Mouse (Mus musculus): Measurements from ENCODE around the gene Ercc4. TPM values are rescaled to one million over a fixed set of nuclear protein-coding genes. Genes with fewer than 3 reads are reported as not detected.

The Ercc4 gene
- polyA plus RNA-seq, 1 experiment from 2014 or later: 17.6 TPM

DNA sequence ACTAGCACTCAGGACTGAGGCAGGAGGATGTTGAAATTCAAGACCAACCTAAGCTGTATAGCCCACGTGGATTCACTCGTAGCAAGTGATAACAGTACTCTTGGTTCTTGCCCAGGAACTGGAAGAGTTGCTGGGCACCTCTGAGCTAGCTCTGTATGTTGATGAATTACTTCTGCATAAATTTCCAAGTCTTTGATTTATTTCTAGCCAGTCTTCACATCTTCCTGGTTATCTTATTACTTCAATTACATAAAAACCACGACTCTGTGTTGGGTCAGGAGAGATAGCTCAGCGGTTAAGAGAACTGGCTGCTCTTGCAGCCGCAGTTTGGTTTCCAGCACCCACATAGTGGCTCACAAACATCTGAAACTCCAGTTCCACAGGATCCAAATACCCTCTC is 43.0 kb downstream of the Ercc4 start:
- Histone ChIP-seq H3K4me3 (no peak overlapping the region), H3K9me3 (no peaks in the 10 kb centered on the region), H3K36me3 (peaks cover 18% of the 10 kb centered on the region), H3K4me1 (no peaks in the 10 kb centered on the region), H3K4me2 (replicated peaks) (no peak overlapping the region), H3K9ac (replicated peaks) (no peak overlapping the region), H3K27ac (replicated peaks) (no peak overlapping the region), H3K27me3 (no peaks in the 10 kb centered on the region)
- WGBS: 94% methylated on average over 5 of the region's 5 CpGs
- ATAC-seq (ENCODE audit: low FRiP score, low read depth): no peak

GRCm38 (mm10) chr16:13153215-13153614 is 43.7 kb downstream of the Ercc4 start:
- Histone ChIP-seq H3K9ac (replicated peaks) (no peak overlapping the region), H3K4me3 (no peak overlapping the region), H3K27me3 (no peaks in the 10 kb centered on the region), H3K27ac (replicated peaks) (no peak overlapping the region), H3K36me3 (peaks cover 11% of the 10 kb centered on the region), H3K4me1 (no peaks in the 10 kb centered on the region), H3K9me3 (no peaks in the 10 kb centered on the region), H3K4me2 (replicated peaks) (no peak overlapping the region)
- WGBS: over 99% methylated on average over 4 of the region's 4 CpGs
- ATAC-seq (ENCODE audit: low FRiP score, low read depth): no peak

GRCm38 (mm10) chr16:13154352-13154751 is 44.9 kb downstream of the Ercc4 start:
- no peak overlapping the region for H3K9ac ChIP-seq (replicated peaks)
- H3K27me3 ChIP-seq: no peaks in the 10 kb centered on the region
- no peaks in the 10 kb centered on the region for H3K9me3 ChIP-seq
- H3K4me3 ChIP-seq: no peak overlapping the region
- no peak overlapping the region for H3K4me2 ChIP-seq (replicated peaks)
- no peak overlapping the region for H3K27ac ChIP-seq (replicated peaks)
- H3K4me1 ChIP-seq: 0 out of 2 replicates have a peak, but pooled peaks cover 4% of the 10 kb centered on the region
- no peak for ATAC-seq (ENCODE audit: low FRiP score, low read depth)
- H3K36me3 ChIP-seq: peaks cover 7% of the 10 kb centered on the region; the same call in 1 of the 2 replicates

DNA sequence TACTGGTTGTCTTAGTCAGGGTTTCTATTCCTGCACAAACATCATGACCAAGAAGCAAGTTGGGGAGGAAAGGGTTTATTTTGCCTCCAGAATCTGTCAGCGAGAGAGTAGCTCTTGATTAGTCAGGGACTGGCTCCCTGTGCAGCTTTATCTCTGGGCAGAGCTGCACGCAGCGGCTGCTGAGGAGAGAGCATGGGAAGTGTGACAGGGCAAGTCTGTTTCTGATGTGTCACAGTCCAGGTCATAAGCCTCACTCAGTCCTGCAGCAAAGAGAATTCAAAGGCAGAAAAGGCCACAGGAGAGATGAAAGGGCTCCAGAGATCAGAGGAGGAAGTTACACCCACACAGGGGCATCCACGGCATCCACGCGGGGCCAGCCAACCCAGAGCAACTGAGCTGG is 47.8 kb downstream of the Ercc4 start:
- 54% methylated on average over 6 of the region's 6 CpGs for WGBS
- H3K27ac ChIP-seq (replicated peaks): no peak overlapping the region

GRCm38 (mm10) chr16:13158153-13158670 is 48.7 kb downstream of the Ercc4 start:
- H3K9ac ChIP-seq (replicated peaks): no peak overlapping the region
- no peak overlapping the region for H3K4me2 ChIP-seq (replicated peaks)
- no peaks in the 10 kb centered on the region for H3K36me3 ChIP-seq
- no peaks in the 10 kb centered on the region for H3K27me3 ChIP-seq
- H3K9me3 ChIP-seq: no peaks in the 10 kb centered on the region
- no peak overlapping the region for H3K27ac ChIP-seq (replicated peaks)
- WGBS: 65% methylated on average over 3 of the region's 3 CpGs
- 0 out of 2 replicates have a peak, but pooled peaks cover 4% of the 10 kb centered on the region for H3K4me1 ChIP-seq
- H3K4me3 ChIP-seq: no peak overlapping the region
- no peak for ATAC-seq (ENCODE audit: low FRiP score, low read depth)

More for the DNA sequence above, 47.8 kb downstream of the Ercc4 start:
- Histone ChIP-seq H3K36me3 (no peaks in the 10 kb centered on the region), H3K9me3 (no peaks in the 10 kb centered on the region), H3K9ac (replicated peaks) (no peak overlapping the region), H3K4me2 (replicated peaks) (no peak overlapping the region), H3K4me3 (no peak overlapping the region), H3K4me1 (0 out of 2 replicates have a peak, but pooled peaks cover 4% of the 10 kb centered on the region), H3K27me3 (no peaks in the 10 kb centered on the region)
- no peak for ATAC-seq (ENCODE audit: low FRiP score, low read depth)

GRCm38 (mm10) chr16:13158906-13159889 is 49.7 kb downstream of the Ercc4 start:
- no peak overlapping the region for H3K4me3 ChIP-seq

GRCm38 (mm10) chr16:13159927-13160644 is 50.6 kb downstream of the Ercc4 start:
- no peaks in the 10 kb centered on the region for H3K36me3 ChIP-seq
- H3K27ac ChIP-seq (replicated peaks): no peak overlapping the region
- peak overlapping the region; percentile 55 for H3K4me2 ChIP-seq (replicated peaks)
- H3K9ac ChIP-seq (replicated peaks): no peak overlapping the region; the same call in 1 of the 2 replicates
- no peaks in the 10 kb centered on the region for H3K27me3 ChIP-seq
- 0 out of 2 replicates have a peak, but pooled peaks cover 4% of the 10 kb centered on the region for H3K4me1 ChIP-seq
- H3K4me3 ChIP-seq: peak overlapping the region; percentile 33
- ATAC-seq (ENCODE audit: low FRiP score, low read depth): peak; percentile 97
- 7% methylated on average over 29 of the region's 29 CpGs for WGBS
- H3K9me3 ChIP-seq: no peaks in the 10 kb centered on the region

More at GRCm38 (mm10) chr16:13158906-13159889, 49.7 kb downstream of the Ercc4 start:
- Histone ChIP-seq H3K9me3 (no peaks in the 10 kb centered on the region), H3K4me1 (0 out of 2 replicates have a peak, but pooled peaks cover 4% of the 10 kb centered on the region), H3K36me3 (no peaks in the 10 kb centered on the region), H3K4me2 (replicated peaks) (no peak overlapping the region), H3K27ac (replicated peaks) (no peak overlapping the region), H3K9ac (replicated peaks) (no peak overlapping the region), H3K27me3 (no peaks in the 10 kb centered on the region)
- peak; percentile 17; the same call in 1 of the 2 replicates for ATAC-seq (ENCODE audit: low FRiP score, low read depth)
- WGBS: 54% methylated on average over 13 of the region's 13 CpGs

DNA sequence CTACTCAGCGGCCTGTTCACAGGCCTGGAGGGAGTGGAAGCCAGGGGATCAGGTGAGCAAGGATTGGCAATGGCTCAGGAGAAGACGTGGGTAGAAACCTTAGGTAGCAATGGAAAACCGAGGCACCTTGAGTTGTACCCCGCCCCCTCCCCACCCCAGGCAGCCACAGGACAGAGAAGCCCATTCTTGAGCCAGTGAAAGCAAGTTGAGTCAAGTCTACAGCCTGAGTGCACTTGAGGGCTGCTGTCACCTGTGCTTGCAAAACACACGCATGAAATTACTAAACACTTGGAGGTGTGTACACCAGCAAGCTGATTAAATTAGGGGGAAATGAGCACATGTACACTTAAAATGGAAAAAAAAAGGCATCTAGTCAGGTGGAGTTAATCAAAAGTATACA is 52.0 kb downstream of the Ercc4 start:
- Histone ChIP-seq H3K4me2 (replicated peaks) (no peak overlapping the region), H3K36me3 (no peaks in the 10 kb centered on the region)
- WGBS: 79% methylated on average over 5 of the region's 5 CpGs

GRCm38 (mm10) chr16:13167731-13168130 is 58.2 kb downstream of the Ercc4 start:
- ATAC-seq (ENCODE audit: low FRiP score, low read depth): no peak
- WGBS: 76% methylated on average over 3 of the region's 3 CpGs
- Histone ChIP-seq H3K9me3 (peaks cover 11% of the 10 kb centered on the region; the same call in 1 of the 2 replicates), H3K36me3 (no peaks in the 10 kb centered on the region), H3K27ac (replicated peaks) (no peak overlapping the region), H3K4me2 (replicated peaks) (no peak overlapping the region), H3K9ac (replicated peaks) (no peak overlapping the region), H3K27me3 (no peaks in the 10 kb centered on the region), H3K4me1 (no peaks in the 10 kb centered on the region), H3K4me3 (no peak overlapping the region)

More for the DNA sequence above, 52.0 kb downstream of the Ercc4 start:
- H3K9ac ChIP-seq (replicated peaks): no peak overlapping the region
- no peaks in the 10 kb centered on the region for H3K27me3 ChIP-seq
- 0 out of 2 replicates have a peak, but pooled peaks cover 4% of the 10 kb centered on the region for H3K4me1 ChIP-seq
- no peak overlapping the region for H3K27ac ChIP-seq (replicated peaks)
- ATAC-seq (ENCODE audit: low FRiP score, low read depth): no peak
- 0 out of 2 replicates have a peak, but pooled peaks cover 2% of the 10 kb centered on the region for H3K9me3 ChIP-seq
- H3K4me3 ChIP-seq: no peak overlapping the region

GRCm38 (mm10) chr16:13173055-13173742 is 63.7 kb downstream of the Ercc4 start:
- WGBS: 88% methylated on average over 5 of the region's 5 CpGs
- H3K27ac ChIP-seq (replicated peaks): no peak overlapping the region
- ATAC-seq (ENCODE audit: low FRiP score, low read depth): no peak
- H3K27me3 ChIP-seq: no peaks in the 10 kb centered on the region
- H3K4me3 ChIP-seq: no peak overlapping the region
- no peaks in the 10 kb centered on the region for H3K9me3 ChIP-seq
- no peaks in the 10 kb centered on the region for H3K4me1 ChIP-seq
- H3K4me2 ChIP-seq (replicated peaks): no peak overlapping the region
- H3K36me3 ChIP-seq: no peaks in the 10 kb centered on the region
- no peak overlapping the region for H3K9ac ChIP-seq (replicated peaks)

GRCm38 (mm10) chr16:13182526-13182925 is 73.0 kb downstream of the Ercc4 start:
- H3K4me1 ChIP-seq: no peaks in the 10 kb centered on the region
- no peaks in the 10 kb centered on the region for H3K36me3 ChIP-seq
- H3K9me3 ChIP-seq: 0 out of 2 replicates have a peak, but pooled peaks cover 6% of the 10 kb centered on the region
- H3K9ac ChIP-seq (replicated peaks): no peak overlapping the region
- H3K27ac ChIP-seq (replicated peaks): no peak overlapping the region
- no peaks in the 10 kb centered on the region for H3K27me3 ChIP-seq
- ATAC-seq (ENCODE audit: low FRiP score, low read depth): no peak
- H3K4me2 ChIP-seq (replicated peaks): no peak overlapping the region
- H3K4me3 ChIP-seq: no peak overlapping the region
- 93% methylated on average over 5 of the region's 5 CpGs for WGBS
